Mouse (Mus musculus) CH12F3 (cell line): ENCODE results near the gene Spo11.

Experiments used
- in situ Hi-C: fragments of 300-500 bp; cut with MboI; formaldehyde crosslinking; loops from 2 replicates; pipeline ENCODE4 v1.14.3; 2020; ENCODE audit warnings: low sequenced_read_pairs

The Spo11 gene

GRCm38 (mm10) chr2:172977409-172978130 is at the start of gene Spo11:
Spo11 (plus strand) TSS chr2:172977700.
- in situ Hi-C loops = loop anchor here (25.0 kb wide), 1 partner anchor 585 kb away; no protein-coding TSS in a partner anchor

DNA sequence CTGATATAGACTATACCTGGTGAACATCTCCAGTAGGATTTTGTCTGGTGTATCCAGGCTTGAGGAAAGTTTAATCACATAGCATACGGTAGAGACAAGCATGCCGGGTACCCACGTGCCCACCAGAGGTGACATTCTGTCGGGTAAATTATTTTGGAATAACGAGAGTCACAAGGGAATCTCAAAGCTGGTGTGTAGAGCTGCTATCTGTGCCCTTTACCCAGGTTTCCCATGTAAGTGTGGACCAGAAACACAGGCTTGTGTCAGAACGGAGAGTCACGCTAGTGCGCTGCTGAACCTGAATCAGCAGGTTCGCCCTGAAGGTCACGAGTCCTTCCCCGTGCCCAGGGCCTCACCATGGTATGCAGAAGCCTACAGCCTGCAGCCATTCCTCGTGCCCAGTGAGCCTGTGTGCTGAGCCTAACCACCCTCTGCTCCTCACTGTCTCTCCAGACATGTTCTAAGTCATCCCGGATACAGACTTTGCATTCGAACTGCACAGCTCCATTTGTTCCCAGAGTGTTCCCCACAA is 47.5 kb upstream of the Spo11 start:
- in situ Hi-C loops = no loop called here

DNA sequence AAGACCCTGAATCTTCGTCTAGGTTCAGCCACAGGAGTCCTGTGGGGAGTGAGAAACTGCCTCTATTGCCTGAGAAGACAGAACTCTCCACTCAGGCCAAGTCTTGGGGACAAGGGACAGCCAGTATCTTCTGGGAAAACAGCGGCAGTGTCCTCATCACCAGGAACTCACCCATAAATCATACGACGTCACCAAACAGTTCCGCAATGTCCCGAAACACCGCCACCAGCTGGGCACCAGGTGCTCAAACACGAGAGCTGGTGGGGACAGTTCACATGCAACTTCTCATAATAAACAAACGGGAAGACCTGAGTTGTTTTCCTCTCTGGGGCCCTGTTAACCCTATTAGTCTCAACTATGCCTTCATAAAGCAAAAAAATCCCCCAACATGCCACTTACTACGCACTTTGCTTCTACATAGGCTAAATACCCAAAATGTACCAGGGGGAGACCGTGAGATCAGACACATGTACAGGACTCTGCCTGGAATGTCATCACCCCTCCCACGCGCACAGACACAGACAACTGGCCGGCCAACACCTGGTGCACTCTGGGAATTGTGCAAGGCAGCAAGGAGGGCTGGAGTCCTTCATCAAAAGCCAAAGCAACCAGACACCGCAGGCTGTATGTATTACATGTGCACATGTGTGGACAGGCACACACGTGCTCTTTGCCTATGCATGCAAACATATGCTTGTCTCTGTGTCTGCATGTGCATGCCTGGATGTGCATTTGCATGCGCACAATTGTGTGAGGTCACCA is 46.2 kb upstream of the Spo11 start:
- in situ Hi-C loops = no loop called here

DNA sequence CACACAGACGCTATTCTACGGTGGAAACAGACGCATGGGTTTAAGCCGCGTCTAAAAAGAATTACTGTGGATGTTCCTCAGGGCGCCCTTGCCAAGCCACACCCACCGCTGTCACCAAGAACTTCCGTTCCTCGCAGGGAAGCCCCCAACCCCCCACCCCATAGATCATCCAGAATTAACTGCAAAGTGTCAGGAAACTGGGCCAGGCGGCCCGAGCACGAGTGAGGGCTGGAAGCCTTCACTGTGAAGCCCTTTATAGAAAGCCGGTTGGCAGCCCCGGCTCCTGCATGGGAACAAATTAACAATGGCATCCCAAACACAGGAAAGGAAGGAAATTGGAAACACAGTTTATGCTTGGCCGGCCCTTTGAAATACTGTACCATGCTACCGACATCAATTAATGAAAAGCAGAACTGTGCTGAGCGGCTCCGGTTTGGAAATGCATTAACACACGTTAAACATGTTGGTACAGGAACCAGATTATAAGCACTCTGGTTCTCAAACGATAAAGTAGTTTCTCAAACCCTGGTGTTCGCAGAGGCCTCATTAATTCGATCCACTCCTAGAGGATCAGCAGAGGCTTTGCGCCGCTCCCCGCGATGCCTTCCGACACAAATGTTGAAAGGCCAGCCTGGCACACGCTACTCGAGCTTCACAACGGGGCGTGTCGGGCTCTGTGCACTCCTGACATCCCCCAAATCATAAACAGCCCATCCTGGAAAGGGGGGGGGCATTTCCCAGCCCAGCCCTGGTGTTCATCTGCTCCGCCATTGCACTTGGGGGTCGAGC is 43.7 kb upstream of the Spo11 start:
- in situ Hi-C loops = no loop called here

GRCm38 (mm10) chr2:172934420-172934788 is 43.1 kb upstream of the Spo11 start:
- in situ Hi-C loops = no loop called here

DNA sequence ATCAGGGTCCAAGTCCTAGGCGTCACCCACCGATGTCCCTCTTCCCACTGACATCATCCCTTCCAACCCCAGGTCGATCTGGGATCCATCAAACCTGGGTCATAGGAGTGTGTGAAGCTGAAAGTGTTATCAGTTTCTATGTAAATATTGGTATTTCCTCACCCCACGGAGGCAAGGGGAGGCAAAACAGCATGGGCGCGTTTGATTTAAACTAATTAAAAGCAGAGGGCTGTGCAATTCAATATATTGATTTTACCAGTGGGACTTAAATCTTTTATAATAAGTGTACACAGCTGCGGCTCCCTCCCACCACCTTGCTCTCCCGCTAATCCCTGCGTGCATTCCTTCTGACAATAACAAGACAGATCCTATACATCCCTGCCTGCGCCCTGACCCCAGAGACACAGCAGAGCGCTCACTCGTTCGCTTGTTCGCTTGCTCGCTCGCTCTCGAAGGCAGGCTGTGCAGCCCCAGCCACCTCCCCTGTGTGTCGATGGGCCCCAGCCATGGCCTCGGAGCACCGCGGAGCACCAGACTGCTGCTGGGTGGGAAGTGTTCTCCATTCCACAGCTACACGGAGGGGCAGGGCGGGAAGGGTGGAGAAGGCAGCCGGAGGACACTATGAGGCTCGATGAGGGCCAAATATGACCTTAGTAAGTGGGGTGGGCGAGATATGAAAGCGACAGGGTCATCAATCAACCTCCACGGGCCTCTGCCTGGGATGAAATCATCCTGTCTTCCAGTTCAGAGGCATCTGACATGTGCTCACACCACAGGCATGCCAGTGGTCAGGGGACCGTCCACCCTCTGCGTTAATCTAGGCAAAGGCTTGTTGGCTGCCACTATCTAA is 42.4 kb upstream of the Spo11 start:
- in situ Hi-C loops = no loop called here

GRCm38 (mm10) chr2:172935776-172936562 is 41.5 kb upstream of the Spo11 start:
- in situ Hi-C loops = no loop called here

GRCm38 (mm10) chr2:172936844-172937243 is 40.7 kb upstream of the Spo11 start:
- in situ Hi-C loops = no loop called here

- in situ Hi-C loops = no loop called here
Measured at GRCm38 (mm10) chr2:172937326-172938190, 39.9 kb upstream of the Spo11 start.

- in situ Hi-C loops = no loop called here
Measured at GRCm38 (mm10) chr2:172938761-172939638, 38.5 kb upstream of the Spo11 start.

GRCm38 (mm10) chr2:172939639-172940002 is 37.9 kb upstream of the Spo11 start:
- in situ Hi-C loops = no loop called here

DNA sequence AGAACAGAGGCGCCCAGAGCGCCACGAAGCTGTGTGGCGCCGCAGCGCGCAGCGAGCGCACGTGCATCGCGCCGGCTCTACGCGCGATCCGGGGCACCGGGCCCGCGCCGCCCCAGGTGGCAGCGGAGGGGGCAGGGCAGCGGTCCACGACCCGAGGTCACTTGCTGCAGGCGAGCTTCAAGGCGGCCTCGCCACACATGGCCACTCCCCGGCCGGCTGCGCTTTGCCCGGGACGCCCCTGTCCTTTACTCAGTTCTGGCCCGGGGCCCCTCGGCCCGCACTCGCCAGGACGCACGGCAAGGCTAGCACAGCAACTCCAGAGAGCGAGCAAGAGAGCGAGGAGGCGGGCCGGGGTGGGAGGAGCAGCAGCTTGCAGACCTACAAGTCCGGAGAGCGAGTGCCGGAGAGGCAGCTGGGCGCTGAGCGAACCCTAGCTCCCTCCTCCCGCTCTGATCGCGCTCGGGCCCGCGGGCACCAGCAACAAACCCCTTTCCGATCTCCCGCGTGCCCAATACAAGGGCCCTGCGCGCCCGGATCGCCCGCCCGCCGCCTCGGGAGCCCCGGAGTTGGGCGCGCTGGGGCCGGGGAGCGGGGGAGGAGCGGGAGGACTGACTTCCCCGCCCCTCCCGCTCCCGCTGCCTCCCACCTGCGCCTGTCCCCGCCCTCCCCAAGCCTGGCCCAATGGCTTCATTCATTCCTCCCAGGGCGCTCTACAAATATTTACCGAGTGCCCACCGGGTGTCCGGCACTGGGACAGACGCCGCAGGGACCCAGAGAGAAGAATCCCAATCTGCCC is 37.3 kb upstream of the Spo11 start, which contains the start of gene Bmp7:
Gene Bmp7 (minus strand): TSS at position 319 of the 796 bp plus-strand sequence.
- in situ Hi-C loops = no loop called here

DNA sequence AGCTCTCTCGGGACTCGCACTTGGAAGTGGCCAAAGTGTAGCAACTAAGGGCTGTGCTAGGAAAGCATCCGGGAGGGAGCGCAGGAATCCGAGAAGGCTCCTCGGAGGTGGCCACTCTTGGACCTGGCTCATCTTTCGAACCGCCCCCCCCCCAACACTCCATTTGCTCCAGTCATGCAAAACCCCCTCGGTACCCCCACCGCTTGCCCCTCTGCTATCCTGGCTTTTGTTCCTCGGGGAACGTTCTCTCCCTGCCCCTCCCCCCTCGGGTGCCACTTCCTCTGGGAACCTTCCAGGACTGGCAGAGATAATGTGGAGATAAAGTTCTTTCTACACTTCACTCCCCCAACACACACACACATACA is 36.7 kb upstream of the Spo11 start:
- in situ Hi-C loops = no loop called here

DNA sequence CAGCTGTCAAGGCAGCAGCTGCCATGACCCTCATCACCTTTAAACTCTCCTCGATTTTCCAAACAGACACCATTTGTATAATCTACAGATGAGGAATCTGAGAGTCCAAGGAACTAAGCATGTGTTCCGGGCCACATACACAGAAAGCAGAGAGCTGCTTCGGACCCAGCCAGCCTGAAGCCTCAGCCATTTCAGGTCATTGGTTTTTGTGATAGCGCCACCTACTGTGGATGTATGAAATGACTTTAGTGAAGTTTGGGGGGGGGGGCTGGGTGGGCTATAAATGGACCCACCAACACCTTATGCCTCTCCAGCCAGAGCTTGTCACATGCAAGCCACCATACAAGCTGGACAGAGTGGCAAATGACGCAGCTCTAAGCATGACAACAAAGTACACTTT is 28.4 kb upstream of the Spo11 start:
- in situ Hi-C loops = no loop called here

- in situ Hi-C loops = no loop called here
Measured at GRCm38 (mm10) chr2:172950119-172950676, 27.3 kb upstream of the Spo11 start.

DNA sequence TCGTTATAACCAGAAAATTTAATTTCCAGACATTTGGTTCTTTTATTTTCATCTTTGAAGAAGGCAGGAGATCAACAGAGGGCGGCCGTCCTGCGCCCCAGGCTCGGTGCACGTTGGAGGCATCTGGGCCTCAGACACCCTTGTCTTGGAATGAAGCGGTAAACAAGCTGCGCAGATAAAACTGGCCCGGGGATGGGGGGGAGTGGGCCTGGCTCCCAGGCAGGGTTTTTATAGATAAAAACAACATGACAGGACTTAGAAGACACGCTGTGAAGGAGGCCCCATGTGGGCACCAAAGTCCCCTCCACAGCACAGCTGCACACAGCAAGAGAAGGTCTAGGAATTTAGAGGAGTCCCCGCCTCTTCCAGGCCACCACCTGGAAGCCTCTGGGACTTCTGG is 26.8 kb upstream of the Spo11 start:
- in situ Hi-C loops = no loop called here

GRCm38 (mm10) chr2:172951976-172952375 is 25.5 kb upstream of the Spo11 start:
- in situ Hi-C loops = no loop called here
